Mouse (Mus musculus): ENCODE results near the gene Cdca5. TPM values are rescaled to one million over a fixed set of nuclear protein-coding genes. Genes with fewer than 3 reads are reported as not detected.
"Not testable (repeated sequence)": the region's sequence is repeated elsewhere in the genome, so short reads cannot be mapped to it uniquely, and the experiment has no call there.

Gene Cdca5
- polyA plus RNA-seq, 2 experiments, result 23.3 to 27.9 TPM

DNA sequence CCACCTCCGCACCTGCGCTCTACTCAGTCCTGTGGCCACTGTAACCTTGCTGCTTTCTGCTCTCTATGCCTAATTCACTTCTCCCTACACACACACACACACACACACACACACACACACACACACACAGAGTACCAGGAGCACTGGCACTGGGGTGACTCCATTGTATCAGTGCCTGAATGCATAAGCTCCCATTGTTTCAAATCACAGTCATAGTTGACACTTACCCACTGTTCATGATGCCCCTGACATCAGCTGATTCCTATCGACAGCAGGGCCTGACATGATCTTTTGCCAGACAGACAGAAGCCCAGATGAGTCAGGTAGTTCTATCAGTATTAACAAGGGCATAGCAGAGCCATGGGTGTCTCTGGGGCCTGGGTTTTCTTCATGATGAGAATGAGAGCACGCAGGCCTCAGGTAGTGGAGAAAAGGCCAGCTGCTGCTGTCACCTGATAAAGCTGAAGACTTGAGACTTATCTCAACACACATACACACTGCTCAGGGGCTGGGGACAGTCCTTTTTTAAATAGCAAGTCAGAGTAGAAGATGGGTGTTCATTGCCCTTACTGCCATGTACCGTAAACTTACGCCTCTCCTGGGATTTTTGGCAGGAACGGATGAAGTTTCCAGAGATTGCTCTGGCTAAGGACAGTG, 47.5 kb downstream of the Cdca5 start:
- no peak overlapping the region for H3K4me2 ChIP-seq (replicated peaks; ENCODE audit: low read depth, low read length, severe bottlenecking)
- no peaks in the 10 kb centered on the region for H3K9me3 ChIP-seq (ENCODE audit: control insufficient read depth, low read length)
- H3K9ac ChIP-seq (ENCODE audit: low read depth, low read length, severe bottlenecking), result no peak overlapping the region
- H3K27ac ChIP-seq (replicated peaks; ENCODE audit: low read depth, low read length), result no peak overlapping the region
- TF ChIP-seq POLR2A (IDR thresholded peaks at IDR 0.05; ENCODE audit: borderline replicate concordance, extremely low read depth, insufficient read depth, insufficient read length), result no peak
- peaks cover 19% of the 10 kb centered on the region for H3K36me3 ChIP-seq (ENCODE audit: control insufficient read depth, insufficient read depth, low read length)
- whole genome bisulfite sequencing, result 80% methylated on average over 7 of the region's 7 CpGs
- H3K27me3 ChIP-seq (ENCODE audit: control insufficient read depth, insufficient read depth, low read length), result no peaks in the 10 kb centered on the region
- no peak overlapping the region for H3K4me3 ChIP-seq (replicated peaks; ENCODE audit: low read length)
- peaks cover 3% of the 10 kb centered on the region; the same call in 1 of the 2 replicates for H3K4me1 ChIP-seq (ENCODE audit: control insufficient read depth, insufficient read depth, low read length)
- no peak for ATAC-seq (ENCODE audit: low FRiP score, low read depth)
- no peak for DNase-seq (ENCODE audit: low spot score)

DNA sequence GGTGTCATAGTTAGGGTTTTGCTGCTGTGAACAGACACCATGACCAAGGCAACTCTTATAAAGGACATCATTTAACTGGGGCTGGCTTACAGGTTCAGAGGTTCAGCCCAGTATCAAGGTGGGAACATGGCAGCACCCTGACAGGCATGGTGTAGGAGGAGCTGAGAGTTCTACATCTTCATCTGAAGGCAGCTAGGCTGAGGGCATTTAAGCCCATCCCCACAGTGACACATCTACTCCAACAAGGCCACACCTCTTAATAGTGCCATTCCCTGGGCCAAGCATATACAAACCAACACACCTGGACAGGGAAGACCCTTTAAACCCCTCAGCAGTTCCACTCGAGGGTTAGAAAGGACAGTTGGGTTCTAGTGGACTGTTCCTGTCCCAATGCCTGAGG, 48.4 kb downstream of the Cdca5 start:
- not testable (repeated sequence) for H3K4me3 ChIP-seq (replicated peaks; ENCODE audit: low read length); H3K9ac ChIP-seq (ENCODE audit: low read depth, low read length, severe bottlenecking); H3K27ac ChIP-seq (replicated peaks; ENCODE audit: low read depth, low read length); DNase-seq (ENCODE audit: low spot score); H3K9me3 ChIP-seq (ENCODE audit: control insufficient read depth, low read length); ATAC-seq (ENCODE audit: low FRiP score, low read depth); H3K27me3 ChIP-seq (ENCODE audit: control insufficient read depth, insufficient read depth, low read length); H3K4me1 ChIP-seq (ENCODE audit: control insufficient read depth, insufficient read depth, low read length); H3K4me2 ChIP-seq (replicated peaks; ENCODE audit: low read depth, low read length, severe bottlenecking)
- peaks cover 19% of the 10 kb centered on the region for H3K36me3 ChIP-seq (ENCODE audit: control insufficient read depth, insufficient read depth, low read length)
- WGBS, result 50% methylated on average over 1 of the region's 1 CpGs

DNA sequence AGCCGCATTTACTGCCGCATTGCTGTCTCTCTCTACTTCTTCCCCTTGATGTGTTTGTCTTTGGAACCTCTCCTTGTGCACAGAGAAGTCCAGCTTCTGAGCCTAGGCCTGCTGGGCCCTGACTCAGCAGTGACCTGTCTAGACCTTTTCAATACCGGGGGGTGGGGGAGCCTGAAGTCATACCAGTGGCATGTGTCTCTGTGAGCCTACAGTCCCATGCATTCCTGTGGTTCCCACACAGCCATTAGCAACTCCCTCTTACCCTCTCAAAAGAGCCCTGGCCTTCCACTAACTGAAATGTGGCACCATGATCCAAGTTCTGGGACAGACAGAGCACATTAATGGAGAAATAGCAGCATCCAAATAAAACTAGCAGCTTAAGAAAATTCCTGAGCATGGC, 51.6 kb downstream of the Cdca5 start:
- DNase-seq (ENCODE audit: low spot score) (no peak), ATAC-seq (ENCODE audit: low FRiP score, low read depth) (no peak)
- H3K4me2 ChIP-seq (replicated peaks; ENCODE audit: low read depth, low read length, severe bottlenecking), result no peak overlapping the region
- no peak for TF ChIP-seq POLR2A (IDR thresholded peaks at IDR 0.05; ENCODE audit: borderline replicate concordance, extremely low read depth, insufficient read depth, insufficient read length)
- no peak overlapping the region for H3K4me3 ChIP-seq (replicated peaks; ENCODE audit: low read length)
- H3K27me3 ChIP-seq (ENCODE audit: control insufficient read depth, insufficient read depth, low read length), result no peaks in the 10 kb centered on the region
- no peak overlapping the region for H3K9ac ChIP-seq (ENCODE audit: low read depth, low read length, severe bottlenecking)
- no peak overlapping the region for H3K27ac ChIP-seq (replicated peaks; ENCODE audit: low read depth, low read length)
- H3K9me3 ChIP-seq (ENCODE audit: control insufficient read depth, low read length), result no peaks in the 10 kb centered on the region
- WGBS, result 87% methylated on average over 3 of the region's 3 CpGs
- H3K36me3 ChIP-seq (ENCODE audit: control insufficient read depth, insufficient read depth, low read length), result peaks cover 24% of the 10 kb centered on the region
- H3K4me1 ChIP-seq (ENCODE audit: control insufficient read depth, insufficient read depth, low read length), result peaks cover 9% of the 10 kb centered on the region

GRCm38 (mm10) chr19:6139701-6140100, 54.9 kb downstream of the Cdca5 start:
- no peak for DNase-seq (ENCODE audit: low spot score)
- no peak for ATAC-seq (ENCODE audit: low FRiP score, low read depth)
- H3K9me3 ChIP-seq (ENCODE audit: control insufficient read depth, low read length), result no peaks in the 10 kb centered on the region; the same call in 1 of the 2 replicates
- WGBS, result 91% methylated on average over 6 of the region's 6 CpGs
- no peaks in the 10 kb centered on the region for H3K27me3 ChIP-seq (ENCODE audit: control insufficient read depth, insufficient read depth, low read length)
- no peak overlapping the region for H3K27ac ChIP-seq (replicated peaks; ENCODE audit: low read depth, low read length)
- peak overlapping the region; percentile 69 for H3K4me3 ChIP-seq (replicated peaks; ENCODE audit: low read length)
- peak overlapping the region; percentile 86 for H3K4me2 ChIP-seq (replicated peaks; ENCODE audit: low read depth, low read length, severe bottlenecking)
- peaks cover 9% of the 10 kb centered on the region for H3K4me1 ChIP-seq (ENCODE audit: control insufficient read depth, insufficient read depth, low read length)
- H3K9ac ChIP-seq (ENCODE audit: low read depth, low read length, severe bottlenecking), result peak overlapping the region; percentile 87
- peaks cover 20% of the 10 kb centered on the region for H3K36me3 ChIP-seq (ENCODE audit: control insufficient read depth, insufficient read depth, low read length)
- TF ChIP-seq POLR2A (IDR thresholded peaks at IDR 0.05; ENCODE audit: borderline replicate concordance, extremely low read depth, insufficient read depth, insufficient read length), result no peak

GRCm38 (mm10) chr19:6140374-6140677, 55.5 kb downstream of the Cdca5 start:
- Histone ChIP-seq H3K27me3 (ENCODE audit: control insufficient read depth, insufficient read depth, low read length) (no peaks in the 10 kb centered on the region), H3K4me3 (replicated peaks; ENCODE audit: low read length) (peak overlapping the region; percentile 69), H3K4me2 (replicated peaks; ENCODE audit: low read depth, low read length, severe bottlenecking) (peak overlapping the region; percentile 86), H3K27ac (replicated peaks; ENCODE audit: low read depth, low read length) (peak overlapping the region; percentile 97), H3K9ac (ENCODE audit: low read depth, low read length, severe bottlenecking) (peak overlapping the region; percentile 87), H3K4me1 (ENCODE audit: control insufficient read depth, insufficient read depth, low read length) (peaks cover 9% of the 10 kb centered on the region), H3K9me3 (ENCODE audit: control insufficient read depth, low read length) (no peaks in the 10 kb centered on the region; the same call in 1 of the 2 replicates), H3K36me3 (ENCODE audit: control insufficient read depth, insufficient read depth, low read length) (peaks cover 13% of the 10 kb centered on the region)
- TF ChIP-seq POLR2A (IDR thresholded peaks at IDR 0.05; ENCODE audit: borderline replicate concordance, extremely low read depth, insufficient read depth, insufficient read length), result no peak
- ATAC-seq (ENCODE audit: low FRiP score, low read depth) (no peak), DNase-seq (ENCODE audit: low spot score) (no peak)
- 4% methylated on average over 16 of the region's 16 CpGs for WGBS
